Mouse (Mus musculus): ENCODE measurements at regions not wholly inside any gene's neighbourhood (a gene's known extent, or its start where the extent isn't known, plus 50 kb on each side); places are given as distances from the start of the nearest gene placed in this dataset.
"Not testable (repeated sequence)": the region's sequence is repeated elsewhere in the genome, so short reads cannot be mapped to it uniquely, and the experiment has no call there.

DNA sequence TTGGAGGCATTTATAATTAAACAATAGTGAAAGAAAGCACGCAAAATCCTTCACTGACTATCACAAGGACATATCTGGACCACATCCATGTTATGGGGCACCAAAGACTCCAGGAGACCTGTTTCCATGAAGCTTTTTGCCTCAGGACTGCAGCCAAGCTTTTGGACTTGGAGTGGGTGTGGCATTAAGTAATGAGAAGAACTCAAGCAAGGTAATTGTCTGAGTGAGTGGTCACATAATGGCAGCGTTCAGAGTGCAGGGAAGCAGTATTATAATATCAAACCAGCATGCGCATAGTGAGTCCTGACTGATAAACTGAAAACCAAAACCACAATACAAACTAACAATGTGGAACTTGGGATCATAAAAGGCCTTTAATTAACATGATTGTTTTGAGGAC lies 208.0 kb upstream of the Edil3 start:
- no peaks in the 10 kb centered on the region for H3K4me1 ChIP-seq (ENCODE audit: control insufficient read depth, insufficient read depth, low read length)
- no peak overlapping the region for H3K4me2 ChIP-seq (ENCODE audit: low read depth, low read length)
- no peak for ATAC-seq (replicated peaks; ENCODE audit: insufficient number of reproducible peaks, low FRiP score, low TSS enrichment, low read depth)
- no peaks in the 10 kb centered on the region for H3K27me3 ChIP-seq (ENCODE audit: control insufficient read depth, insufficient read depth, low read length)
- no peaks in the 10 kb centered on the region for H3K36me3 ChIP-seq (replicated peaks; ENCODE audit: control insufficient read depth, insufficient read depth, low read depth, low read length)
- DNase-seq (ENCODE audit: low spot score) = no peak
- no peaks in the 10 kb centered on the region for H3K9me3 ChIP-seq (replicated peaks; ENCODE audit: control insufficient read depth, low read length)
- no peak overlapping the region for H3K4me3 ChIP-seq (ENCODE audit: low read depth, low read length)
- H3K9ac ChIP-seq (replicated peaks; ENCODE audit: low read length) = no peak overlapping the region
- no peak overlapping the region for H3K27ac ChIP-seq (replicated peaks; ENCODE audit: low read depth, low read length)
- 80% methylated on average over 3 of the region's 3 CpGs for WGBS

DNA sequence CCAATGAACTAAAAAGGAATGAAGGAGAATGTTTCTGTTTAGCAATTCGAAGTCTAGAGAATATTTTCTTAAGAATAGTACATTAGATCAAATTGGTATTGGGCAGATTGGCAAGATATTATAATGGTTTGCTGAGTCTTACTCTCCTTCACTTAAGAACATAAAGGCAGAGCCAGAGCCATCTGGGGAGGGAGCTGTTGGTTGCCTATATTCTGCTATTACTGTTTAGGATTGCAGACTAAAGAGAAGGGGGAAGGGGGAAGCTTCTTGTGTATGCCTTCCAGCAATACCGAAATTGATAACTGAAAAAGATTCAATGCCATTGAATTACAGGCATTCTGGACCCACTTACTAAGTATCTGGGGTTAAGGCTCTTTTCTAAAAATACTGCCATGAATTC lies 171.1 kb upstream of the Edil3 start:
- Histone ChIP-seq H3K27me3 (ENCODE audit: control insufficient read depth, insufficient read depth, low read length) (no peaks in the 10 kb centered on the region), H3K9me3 (replicated peaks; ENCODE audit: control insufficient read depth, low read length) (no peaks in the 10 kb centered on the region), H3K4me2 (ENCODE audit: low read depth, low read length) (no peak overlapping the region), H3K36me3 (replicated peaks; ENCODE audit: control insufficient read depth, insufficient read depth, low read depth, low read length) (no peaks in the 10 kb centered on the region), H3K27ac (replicated peaks; ENCODE audit: low read depth, low read length) (no peak overlapping the region), H3K4me3 (ENCODE audit: low read depth, low read length) (no peak overlapping the region), H3K9ac (replicated peaks; ENCODE audit: low read length) (no peak overlapping the region), H3K4me1 (ENCODE audit: control insufficient read depth, insufficient read depth, low read length) (no peaks in the 10 kb centered on the region)
- ATAC-seq (replicated peaks; ENCODE audit: insufficient number of reproducible peaks, low FRiP score, low TSS enrichment, low read depth) (no peak), DNase-seq (ENCODE audit: low spot score) (no peak)
- WGBS = 77% methylated on average over 2 of the region's 2 CpGs

DNA sequence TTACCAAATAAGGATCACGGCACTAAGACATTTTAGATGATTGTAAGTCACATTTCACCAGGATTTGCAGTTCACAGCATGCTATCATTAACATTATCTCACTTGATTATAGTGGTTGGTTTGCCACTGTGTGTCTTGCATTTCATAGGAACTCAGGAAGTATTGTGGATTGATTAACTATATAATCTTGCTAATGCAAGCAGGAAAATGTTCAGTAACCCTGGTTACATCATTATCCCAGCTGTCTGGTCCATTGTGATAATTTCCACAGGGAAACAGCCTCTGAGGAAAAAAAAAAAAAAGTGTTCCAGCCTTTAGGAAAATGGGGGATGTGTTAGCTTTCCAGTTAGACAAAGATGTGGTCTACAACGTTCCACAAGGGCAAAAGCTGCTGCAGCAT lies 170.2 kb upstream of the Edil3 start:
- Histone ChIP-seq H3K27me3 (ENCODE audit: control insufficient read depth, insufficient read depth, low read length) (no peaks in the 10 kb centered on the region), H3K27ac (replicated peaks; ENCODE audit: low read depth, low read length) (no peak overlapping the region), H3K36me3 (replicated peaks; ENCODE audit: control insufficient read depth, insufficient read depth, low read depth, low read length) (no peaks in the 10 kb centered on the region), H3K4me3 (ENCODE audit: low read depth, low read length) (no peak overlapping the region), H3K9me3 (replicated peaks; ENCODE audit: control insufficient read depth, low read length) (no peaks in the 10 kb centered on the region), H3K4me1 (ENCODE audit: control insufficient read depth, insufficient read depth, low read length) (no peaks in the 10 kb centered on the region), H3K9ac (replicated peaks; ENCODE audit: low read length) (no peak overlapping the region), H3K4me2 (ENCODE audit: low read depth, low read length) (no peak overlapping the region)
- no peak for ATAC-seq (replicated peaks; ENCODE audit: insufficient number of reproducible peaks, low FRiP score, low TSS enrichment, low read depth)
- WGBS = 68% methylated on average over 2 of the region's 2 CpGs
- no peak for DNase-seq (ENCODE audit: low spot score)

- no peak overlapping the region for H3K4me2 ChIP-seq (ENCODE audit: low read depth, low read length)
- H3K36me3 ChIP-seq (replicated peaks; ENCODE audit: control insufficient read depth, insufficient read depth, low read depth, low read length) = no peaks in the 10 kb centered on the region
- no peaks in the 10 kb centered on the region for H3K27me3 ChIP-seq (ENCODE audit: control insufficient read depth, insufficient read depth, low read length)
- peak; percentile 4 for DNase-seq (ENCODE audit: low spot score)
- no peak for ATAC-seq (replicated peaks; ENCODE audit: insufficient number of reproducible peaks, low FRiP score, low TSS enrichment, low read depth)
- no peak overlapping the region for H3K4me3 ChIP-seq (ENCODE audit: low read depth, low read length)
- no peaks in the 10 kb centered on the region for H3K4me1 ChIP-seq (ENCODE audit: control insufficient read depth, insufficient read depth, low read length)
- no peak overlapping the region for H3K27ac ChIP-seq (replicated peaks; ENCODE audit: low read depth, low read length)
- H3K9me3 ChIP-seq (replicated peaks; ENCODE audit: control insufficient read depth, low read length) = no peaks in the 10 kb centered on the region
- WGBS = 73% methylated on average over 3 of the region's 3 CpGs
- no peak overlapping the region for H3K9ac ChIP-seq (replicated peaks; ENCODE audit: low read length)
Measured at GRCm38 (mm10) chr13:88655030-88655429, 166.2 kb upstream of the Edil3 start.

- Histone ChIP-seq H3K27ac (replicated peaks; ENCODE audit: low read depth, low read length) (no peak overlapping the region), H3K4me1 (ENCODE audit: control insufficient read depth, insufficient read depth, low read length) (no peaks in the 10 kb centered on the region), H3K36me3 (replicated peaks; ENCODE audit: control insufficient read depth, insufficient read depth, low read depth, low read length) (no peaks in the 10 kb centered on the region), H3K27me3 (ENCODE audit: control insufficient read depth, insufficient read depth, low read length) (no peaks in the 10 kb centered on the region), H3K9me3 (replicated peaks; ENCODE audit: control insufficient read depth, low read length) (no peaks in the 10 kb centered on the region), H3K4me2 (ENCODE audit: low read depth, low read length) (no peak overlapping the region), H3K9ac (replicated peaks; ENCODE audit: low read length) (no peak overlapping the region), H3K4me3 (ENCODE audit: low read depth, low read length) (no peak overlapping the region)
- 93% methylated on average over 5 of the region's 5 CpGs for WGBS
- DNase-seq (ENCODE audit: low spot score) = no peak
- ATAC-seq (replicated peaks; ENCODE audit: insufficient number of reproducible peaks, low FRiP score, low TSS enrichment, low read depth) = no peak
Measured at GRCm38 (mm10) chr13:88675835-88676234, 145.4 kb upstream of the Edil3 start.

DNA sequence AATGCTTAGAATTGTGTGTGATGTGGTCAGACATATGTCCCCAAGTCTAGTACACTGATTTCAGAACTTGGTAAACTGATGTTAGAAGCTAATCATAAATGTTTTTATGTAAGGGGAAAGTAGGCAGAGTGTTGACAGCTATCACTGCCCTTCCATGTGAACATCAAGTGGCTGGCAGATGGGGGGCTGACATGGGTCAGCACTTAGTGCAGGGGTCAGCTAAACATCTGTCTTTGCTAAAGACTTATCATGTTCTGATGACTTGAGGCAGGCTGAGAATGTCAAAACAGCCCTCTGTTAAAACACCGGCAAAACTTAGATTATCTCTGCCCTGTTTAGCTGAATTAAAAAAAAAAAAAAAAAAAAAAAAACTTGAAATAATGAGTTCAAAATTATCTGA lies 116.7 kb upstream of the Edil3 start:
- 20% methylated on average over 1 of the region's 1 CpGs for WGBS
- ATAC-seq (replicated peaks; ENCODE audit: insufficient number of reproducible peaks, low FRiP score, low TSS enrichment, low read depth) (no peak), DNase-seq (ENCODE audit: low spot score) (peak; percentile 25)
- H3K4me2 ChIP-seq (ENCODE audit: low read depth, low read length) = no peak overlapping the region
- no peak overlapping the region for H3K9ac ChIP-seq (replicated peaks; ENCODE audit: low read length)
- H3K36me3 ChIP-seq (replicated peaks; ENCODE audit: control insufficient read depth, insufficient read depth, low read depth, low read length) = no peaks in the 10 kb centered on the region
- no peaks in the 10 kb centered on the region for H3K27me3 ChIP-seq (ENCODE audit: control insufficient read depth, insufficient read depth, low read length)
- H3K4me1 ChIP-seq (ENCODE audit: control insufficient read depth, insufficient read depth, low read length) = no peaks in the 10 kb centered on the region
- H3K9me3 ChIP-seq (replicated peaks; ENCODE audit: control insufficient read depth, low read length) = no peaks in the 10 kb centered on the region
- H3K4me3 ChIP-seq (ENCODE audit: low read depth, low read length) = no peak overlapping the region
- no peak overlapping the region for H3K27ac ChIP-seq (replicated peaks; ENCODE audit: low read depth, low read length)

- not testable (repeated sequence) for H3K9me3 ChIP-seq (replicated peaks; ENCODE audit: control insufficient read depth, low read length); H3K27me3 ChIP-seq (ENCODE audit: control insufficient read depth, insufficient read depth, low read length); DNase-seq (ENCODE audit: low spot score); H3K36me3 ChIP-seq (replicated peaks; ENCODE audit: control insufficient read depth, insufficient read depth, low read depth, low read length); H3K4me2 ChIP-seq (ENCODE audit: low read depth, low read length); H3K27ac ChIP-seq (replicated peaks; ENCODE audit: low read depth, low read length); H3K4me1 ChIP-seq (ENCODE audit: control insufficient read depth, insufficient read depth, low read length); H3K4me3 ChIP-seq (ENCODE audit: low read depth, low read length); ATAC-seq (replicated peaks; ENCODE audit: insufficient number of reproducible peaks, low FRiP score, low TSS enrichment, low read depth); H3K9ac ChIP-seq (replicated peaks; ENCODE audit: low read length)
- WGBS = 95% methylated on average over 2 of the region's 2 CpGs
Measured at GRCm38 (mm10) chr13:88729626-88730025, 91.6 kb upstream of the Edil3 start.

DNA sequence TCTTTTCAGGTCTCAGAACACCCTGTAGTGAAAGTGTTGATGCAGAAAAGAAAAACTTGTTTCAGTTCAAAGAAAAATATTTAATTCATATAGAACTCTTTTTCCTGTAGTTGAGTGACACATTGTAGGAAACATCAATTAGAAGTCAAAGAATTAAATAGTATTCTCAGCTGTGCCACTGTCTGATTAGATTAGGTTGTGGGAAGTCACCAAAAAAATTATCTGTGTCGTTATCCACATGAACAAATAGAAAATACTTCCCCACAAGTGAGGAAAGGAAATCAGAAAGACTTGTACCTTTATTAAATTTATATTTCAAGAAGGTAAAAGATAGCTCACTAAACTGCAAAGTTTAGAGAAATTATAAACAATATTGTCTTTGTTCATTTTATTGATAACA lies 71.4 kb upstream of the Edil3 start:
- Histone ChIP-seq H3K27ac (replicated peaks; ENCODE audit: low read depth, low read length) (no peak overlapping the region), H3K4me2 (ENCODE audit: low read depth, low read length) (no peak overlapping the region), H3K9me3 (replicated peaks; ENCODE audit: control insufficient read depth, low read length) (no peaks in the 10 kb centered on the region), H3K4me3 (ENCODE audit: low read depth, low read length) (no peak overlapping the region), H3K27me3 (ENCODE audit: control insufficient read depth, insufficient read depth, low read length) (no peaks in the 10 kb centered on the region), H3K36me3 (replicated peaks; ENCODE audit: control insufficient read depth, insufficient read depth, low read depth, low read length) (no peaks in the 10 kb centered on the region), H3K9ac (replicated peaks; ENCODE audit: low read length) (no peak overlapping the region), H3K4me1 (ENCODE audit: control insufficient read depth, insufficient read depth, low read length) (no peaks in the 10 kb centered on the region)
- WGBS = 74% methylated on average over 1 of the region's 1 CpGs
- ATAC-seq (replicated peaks; ENCODE audit: insufficient number of reproducible peaks, low FRiP score, low TSS enrichment, low read depth) (no peak), DNase-seq (ENCODE audit: low spot score) (no peak)
